Comparison of ENCODE assay signal across 32 mouse cellular contexts in genomic region chr13:4144261-4144660, GRCm38 (mm10). TPM values are rescaled to one million over a fixed set of nuclear protein-coding genes. Genes with fewer than 3 reads are reported as not detected.
"Had no signal": no experiment of that assay in that cellular context is flagged by ENCODE, and none has a peak within 500 bp of the region (broad histone marks: within the 10 kb centered on the region; RNA-seq: fewer than 3 reads in every experiment).

No protein-coding gene starts in this region.

- H3K27ac ChIP-seq: embryonic facial prominence, embryonic 10.5 days; embryonic facial prominence, embryonic 12.5 days; embryonic facial prominence, embryonic 13.5 days; embryonic facial prominence, embryonic 15.5 days; forebrain, embryonic 10.5 days; forebrain, embryonic 12.5 days; forebrain, embryonic 13.5 days; forebrain, embryonic 15.5 days; gastrocnemius, adult 2 months; heart, adult 2 months had no signal

- ATAC-seq: forebrain, embryonic 13.5 days; forebrain, embryonic 14.5 days; forebrain, embryonic 15.5 days; forebrain, embryonic 16.5 days; forebrain, postnatal 0 days had no signal

- H3K4me3 ChIP-seq: embryonic facial prominence, embryonic 10.5 days; embryonic facial prominence, embryonic 12.5 days; embryonic facial prominence, embryonic 13.5 days; embryonic facial prominence, embryonic 15.5 days; erythroblast, embryonic 14.5 days; forebrain, embryonic 10.5 days; forebrain, embryonic 12.5 days; forebrain, embryonic 13.5 days; forebrain, embryonic 15.5 days; gastrocnemius, adult 2 months; heart, adult 2 months had no signal

- H3K27me3 ChIP-seq: embryonic facial prominence, embryonic 12.5 days; embryonic facial prominence, embryonic 13.5 days; embryonic facial prominence, embryonic 15.5 days; forebrain, embryonic 12.5 days; forebrain, embryonic 13.5 days; forebrain, embryonic 15.5 days had no signal

- H3K4me1 ChIP-seq: embryonic facial prominence, embryonic 10.5 days; embryonic facial prominence, embryonic 12.5 days; embryonic facial prominence, embryonic 13.5 days; embryonic facial prominence, embryonic 15.5 days; forebrain, embryonic 10.5 days; forebrain, embryonic 12.5 days; forebrain, embryonic 13.5 days; forebrain, embryonic 15.5 days had no signal

- H3K36me3 ChIP-seq: embryonic facial prominence, embryonic 10.5 days; embryonic facial prominence, embryonic 12.5 days; embryonic facial prominence, embryonic 13.5 days; embryonic facial prominence, embryonic 15.5 days; forebrain, embryonic 10.5 days; forebrain, embryonic 12.5 days; forebrain, embryonic 15.5 days had no signal

- H3K4me2 ChIP-seq: embryonic facial prominence, embryonic 12.5 days; embryonic facial prominence, embryonic 13.5 days; embryonic facial prominence, embryonic 15.5 days; forebrain, embryonic 12.5 days; forebrain, embryonic 13.5 days; forebrain, embryonic 15.5 days had no signal

- H3K9me3 ChIP-seq: embryonic facial prominence, embryonic 10.5 days; embryonic facial prominence, embryonic 12.5 days; embryonic facial prominence, embryonic 13.5 days; embryonic facial prominence, embryonic 15.5 days; forebrain, embryonic 10.5 days; forebrain, embryonic 12.5 days; forebrain, embryonic 13.5 days; forebrain, embryonic 15.5 days had no signal

- DNase-seq: cerebellum, adult 9-10 months; cerebellum, adult 9-11 months; cerebellum, postnatal 10 days; cerebellum, postnatal 14 days; cerebellum, postnatal 25 days; cerebellum, postnatal 36 days; embryo, embryonic 11 days; forebrain, postnatal 0 days; gastrocnemius, adult 2 months; gastrocnemius, postnatal 10 days; gastrocnemius, postnatal 14 days; gastrocnemius, postnatal 25 days; gastrocnemius, postnatal 36 days; heart, adult 11 months; heart, adult 18-20 months; heart, adult 2 months had no signal

- H3K9ac ChIP-seq: embryonic facial prominence, embryonic 12.5 days; embryonic facial prominence, embryonic 13.5 days; embryonic facial prominence, embryonic 15.5 days; forebrain, embryonic 12.5 days; forebrain, embryonic 13.5 days; forebrain, embryonic 15.5 days; forebrain, postnatal 0 days had no signal

RNA-seq across cellular contexts. Expression of gene Akr1c18, which starts 6.2 kb away (rescaled TPM):
- total RNA-seq: common myeloid progenitor, adult 5-6 weeks; granulocyte monocyte progenitor cell, adult 5-6 weeks; heart, adult 2 months; heart, adult 8-10 months had no signal
- polyA plus RNA-seq: embryonic facial prominence, embryonic 10.5 days; embryonic facial prominence, embryonic 11.5 days; embryonic facial prominence, embryonic 12.5 days; erythroblast, embryonic 14.5 days; forebrain, embryonic 10.5 days; forebrain, embryonic 11.5 days; forebrain, embryonic 12.5 days; forebrain, embryonic 15.5 days had no signal

RNA-seq across cellular contexts. Expression of gene Akr1c13, which starts 46.7 kb away (rescaled TPM):
- polyA plus RNA-seq: erythroblast, embryonic 14.5 days had no signal
